Mouse (Mus musculus) hindbrain, embryonic 11.5 days (tissue): Measurements from ENCODE around the gene Zdhhc8. TPM values are rescaled to one million over a fixed set of nuclear protein-coding genes. Genes with fewer than 3 reads are reported as not detected.

Source experiments
- ATAC-seq: fragments of 200-750 bp; cut with Nextera tagmentation; 2 replicates; pipeline ENCODE4 v1.8.0; 2017; ENCODE audit warnings: mild to moderate bottlenecking, moderate TSS enrichment, moderate library complexity; ENCODE audit not compliant: low FRiP score
- DNase-seq: peaks from one replicate; pipeline ENCODE4 v3.0.0-alpha.2; 2015; ENCODE audit warnings: low spot score
- H3K27ac ChIP-seq: fragments of 300-500 bp; sonication (generic); 2 replicates; pipeline ENCODE4 v1.5.1; 2014; ENCODE audit warnings: mild to moderate bottlenecking, low read depth, low read length
- H3K27me3 ChIP-seq: fragments of 300-500 bp; sonication (generic); 2 replicates; pipeline ENCODE4 v1.6.1; 2014; ENCODE audit warnings: mild to moderate bottlenecking, low read length, moderate library complexity, mixed read lengths; ENCODE audit not compliant: control insufficient read depth, insufficient read depth
- H3K36me3 ChIP-seq: fragments of 300-500 bp; sonication (generic); 2 replicates; pipeline ENCODE4 v1.6.1; 2014; ENCODE audit warnings: mild to moderate bottlenecking, low read length, moderate library complexity, mixed read lengths; ENCODE audit not compliant: control insufficient read depth, insufficient read depth
- H3K4me1 ChIP-seq: fragments of 300-500 bp; sonication (generic); replicated peaks from 2 replicates; pipeline ENCODE4 v1.6.1; 2014; ENCODE audit warnings: low read length, mixed read lengths; ENCODE audit not compliant: control insufficient read depth, insufficient read depth
- H3K4me2 ChIP-seq: fragments of 300-500 bp; sonication (generic); replicated peaks from 2 replicates; pipeline ENCODE4 v1.6.1; 2014; ENCODE audit warnings: mild to moderate bottlenecking, low read depth, low read length
- H3K4me3 ChIP-seq: fragments of 300-500 bp; sonication (generic); 2 replicates; pipeline ENCODE4 v1.5.1; 2014; ENCODE audit warnings: low read depth, low read length
- H3K9ac ChIP-seq: fragments of 300-500 bp; sonication (generic); 2 replicates; pipeline ENCODE4 v1.6.1; 2014; ENCODE audit warnings: low read depth, low read length
- H3K9me3 ChIP-seq: fragments of 300-500 bp; sonication (generic); 2 replicates; pipeline ENCODE4 v1.6.1; 2016; ENCODE audit warnings: low read length; ENCODE audit not compliant: control insufficient read depth
- WGBS: fragments of 180-500 bp; shearing (Covaris S2); extraction: QIAGEN DNeasy Blood & Tissue Kit; methylation state at CpG from one replicate; pipeline ENCODE4 v1.1.7; 2014; 5-methylcytosine and 5-hydroxymethylcytosine counted together
- polyA plus RNA-seq: library from polyadenylated mRNA; unstranded; fragments of >200 nt; fragmentation: Nextera tagmentation; extraction: Ambion mirVana; gene quantifications from 2 replicates; pipeline ENCODE4 v1.2.1, GENCODE M21; 2014

The Zdhhc8 gene
- polyA plus RNA-seq = 7.5 and 8.3 TPM in 2 replicates

- under 1% methylated on average over 40 of the region's 79 CpGs for WGBS
- peak within 1 kb of the TSS; percentile 89 for H3K9ac ChIP-seq
- H3K4me1 ChIP-seq = peaks cover 4% of the 10 kb centered on the region
- H3K4me3 ChIP-seq = peak within 1 kb of the TSS; percentile 92
- DNase-seq = peak; percentile 75
- H3K9me3 ChIP-seq = no peaks in the 10 kb centered on the region
- ATAC-seq = peak; percentile 77
- H3K36me3 ChIP-seq = 0 out of 2 replicates have a peak, but pooled peaks cover 3% of the 10 kb centered on the region
- peak within 1 kb of the TSS; percentile 86 for H3K27ac ChIP-seq
- H3K4me2 ChIP-seq = peak within 1 kb of the TSS; percentile 87
- no peaks in the 10 kb centered on the region for H3K27me3 ChIP-seq
Measured at GRCm38 (mm10) chr16:18234671-18235388, at the start of gene Zdhhc8. Zdhhc8 (minus strand) TSS chr16:18235136.

GRCm38 (mm10) chr16:18275166-18275565 is 40.2 kb upstream of the Zdhhc8 start:
- WGBS = 87% methylated on average over 2 of the region's 2 CpGs
- Histone ChIP-seq H3K4me3 (no peak overlapping the region), H3K4me1 (no peaks in the 10 kb centered on the region), H3K9ac (no peak overlapping the region), H3K27me3 (no peaks in the 10 kb centered on the region), H3K27ac (no peak overlapping the region), H3K4me2 (no peak overlapping the region), H3K9me3 (no peaks in the 10 kb centered on the region), H3K36me3 (peaks cover 41% of the 10 kb centered on the region)
- ATAC-seq (no peak), DNase-seq (no peak)

- H3K4me1 ChIP-seq = no peaks in the 10 kb centered on the region
- no peak overlapping the region for H3K4me3 ChIP-seq
- 93% methylated on average over 5 of the region's 5 CpGs for WGBS
- DNase-seq (no peak), ATAC-seq (no peak)
- no peak overlapping the region for H3K9ac ChIP-seq
- H3K4me2 ChIP-seq = no peak overlapping the region
- H3K27ac ChIP-seq = no peak overlapping the region
- H3K9me3 ChIP-seq = no peaks in the 10 kb centered on the region
- H3K27me3 ChIP-seq = no peaks in the 10 kb centered on the region
- H3K36me3 ChIP-seq = peaks cover 23% of the 10 kb centered on the region
Measured at GRCm38 (mm10) chr16:18268182-18268581, 33.2 kb upstream of the Zdhhc8 start.

- no peaks in the 10 kb centered on the region for H3K9me3 ChIP-seq
- no peak overlapping the region for H3K4me2 ChIP-seq
- no peaks in the 10 kb centered on the region for H3K4me1 ChIP-seq
- no peak overlapping the region for H3K27ac ChIP-seq
- H3K36me3 ChIP-seq = peaks cover 14% of the 10 kb centered on the region
- no peak for DNase-seq
- ATAC-seq = no peak
- no peak overlapping the region for H3K4me3 ChIP-seq
- 81% methylated on average over 2 of the region's 2 CpGs for WGBS
- H3K27me3 ChIP-seq = no peaks in the 10 kb centered on the region
- no peak overlapping the region for H3K9ac ChIP-seq
Measured at GRCm38 (mm10) chr16:18265024-18265423, 30.1 kb upstream of the Zdhhc8 start.

GRCm38 (mm10) chr16:18258221-18258620 is 23.3 kb upstream of the Zdhhc8 start, which contains the start of gene Gm49776:
Gm49776 (minus strand) TSS chr16:18258321.
- no peaks in the 10 kb centered on the region for H3K27me3 ChIP-seq
- WGBS = 92% methylated on average over 2 of the region's 2 CpGs
- H3K9ac ChIP-seq = no peak within 1 kb of the TSS
- no peaks in the 10 kb centered on the region for H3K9me3 ChIP-seq
- peaks cover 34% of the 10 kb centered on the region for H3K36me3 ChIP-seq
- DNase-seq (no peak), ATAC-seq (no peak)
- no peak within 1 kb of the TSS for H3K4me2 ChIP-seq
- H3K4me1 ChIP-seq = no peaks in the 10 kb centered on the region
- H3K4me3 ChIP-seq = no peak within 1 kb of the TSS
- no peak within 1 kb of the TSS for H3K27ac ChIP-seq

- Histone ChIP-seq H3K4me1 (peaks cover 9% of the 10 kb centered on the region), H3K27me3 (no peaks in the 10 kb centered on the region), H3K27ac (no peak overlapping the region), H3K9me3 (no peaks in the 10 kb centered on the region), H3K4me2 (no peak overlapping the region), H3K9ac (no peak overlapping the region), H3K36me3 (peaks cover 28% of the 10 kb centered on the region; the same call in 1 of the 2 replicates), H3K4me3 (no peak overlapping the region)
- no peak for DNase-seq
- ATAC-seq = no peak
- 94% methylated on average over 1 of the region's 1 CpGs for WGBS
Measured at GRCm38 (mm10) chr16:18253866-18254265, 18.9 kb upstream of the Zdhhc8 start.

GRCm38 (mm10) chr16:18252736-18253135 is 17.8 kb upstream of the Zdhhc8 start:
- DNase-seq = no peak
- H3K4me2 ChIP-seq = no peak overlapping the region
- 88% methylated on average over 6 of the region's 6 CpGs for WGBS
- no peaks in the 10 kb centered on the region for H3K27me3 ChIP-seq
- H3K36me3 ChIP-seq = peaks cover 25% of the 10 kb centered on the region; the same call in 1 of the 2 replicates
- H3K27ac ChIP-seq = no peak overlapping the region
- no peaks in the 10 kb centered on the region for H3K9me3 ChIP-seq
- H3K4me3 ChIP-seq = no peak overlapping the region
- H3K9ac ChIP-seq = no peak overlapping the region
- ATAC-seq = no peak
- peaks cover 9% of the 10 kb centered on the region for H3K4me1 ChIP-seq

- 0 out of 2 replicates have a peak, but pooled peaks cover 20% of the 10 kb centered on the region for H3K36me3 ChIP-seq
- DNase-seq (no peak), ATAC-seq (no peak)
- no peaks in the 10 kb centered on the region for H3K27me3 ChIP-seq
- peak overlapping the region; percentile 12; the same call in 1 of the 2 replicates for H3K4me3 ChIP-seq
- no peaks in the 10 kb centered on the region for H3K9me3 ChIP-seq
- WGBS = 77% methylated on average over 10 of the region's 10 CpGs
- H3K9ac ChIP-seq = no peak overlapping the region; the same call in 1 of the 2 replicates
- peak overlapping the region; percentile 80 for H3K4me2 ChIP-seq
- peaks cover 9% of the 10 kb centered on the region for H3K4me1 ChIP-seq
- no peak overlapping the region for H3K27ac ChIP-seq
Measured at GRCm38 (mm10) chr16:18250828-18251790, 16.2 kb upstream of the Zdhhc8 start.
